Mouse (Mus musculus): Measurements from ENCODE around the gene Pcsk6.

GRCm38 (mm10) chr7:66083757-66084156 is 222.2 kb downstream of the Pcsk6 start:
- TF ChIP-seq MAFK (IDR thresholded peaks at IDR 0.05; ENCODE audit: insufficient read depth, low read depth, low read length) (no peak), HCFC1 (IDR thresholded peaks at IDR 0.05; ENCODE audit: borderline replicate concordance, insufficient read depth, low read length) (no peak), ZC3H11A (IDR thresholded peaks at IDR 0.05; ENCODE audit: borderline replicate concordance, low read depth, low read length) (no peak), ZNF384 (IDR thresholded peaks at IDR 0.05; ENCODE audit: low read depth, low read length) (no peak), CHD2 (IDR thresholded peaks at IDR 0.05; ENCODE audit: low read depth, low read length) (no peak)

Data from ES-E14 (cell line).